Mouse (Mus musculus): Measurements from ENCODE around the gene Samm50. TPM values are rescaled to one million over a fixed set of nuclear protein-coding genes. Genes with fewer than 3 reads are reported as not detected.

Samm50 gene
- 100 to 1,000 TPM; 109 to 124 TPM for polyA plus RNA-seq (2017; shearing (Covaris generic))

GRCm38 (mm10) chr15:84192058-84192791 is at the start of gene Samm50:
Gene Samm50 (plus strand): TSS chr15:84192241.

GRCm38 (mm10) chr15:84167600-84167999 is 24.4 kb upstream of the Samm50 start, which contains the start of gene Pnpla3:
Gene Pnpla3 (plus strand): TSS chr15:84167837.

GRCm38 (mm10) chr15:84231721-84232561 is 39.9 kb downstream of the Samm50 start, which contains the start of gene Parvb:
Gene Parvb (plus strand): TSS chr15:84232043.

Other genes starting within 250 kb of the Samm50 start
- 1 to 10 TPM in 1 of 2 experiments, under 1 TPM in 1; 0.65 to 2.2 TPM for gene Efcab6, start 126.9 kb upstream of the Samm50 start, polyA plus RNA-seq (2017; shearing (Covaris generic))
- gene Sult4a1, start 86.5 kb upstream of the Samm50 start, polyA plus RNA-seq (2017; shearing (Covaris generic)): under 1 TPM; 0.29 to 0.73 TPM
- gene Pnpla5, start 69.1 kb upstream of the Samm50 start, polyA plus RNA-seq (2017; shearing (Covaris generic)): under 1 TPM in 1 of 2 experiments, not detected in 1; 0.29 TPM
- gene Pnpla3, start 24.4 kb upstream of the Samm50 start, polyA plus RNA-seq (2017; shearing (Covaris generic)): 1 to 10 TPM in 1 of 2 experiments, under 1 TPM in 1; 0.55 to 3.9 TPM
- gene Parvb, start 39.8 kb downstream of the Samm50 start, polyA plus RNA-seq (2017; shearing (Covaris generic)): 1 to 10 TPM in 1 of 2 experiments, under 1 TPM in 1; 0.77 to 5.8 TPM
- 100 to 1,000 TPM; 112 TPM for gene Parvg, start 131.8 kb downstream of the Samm50 start, polyA plus RNA-seq (2017; shearing (Covaris generic))